Mouse (Mus musculus) liver, postnatal 0 days (tissue): Measurements from ENCODE around the gene Tmem50b.

ENCODE experiments used
- CTCF ChIP-seq: sonication (generic); IDR thresholded peaks from 2 replicates; pipeline ENCODE4 v1.5.1; 2016; ENCODE audit warnings: antibody characterized with exemption, low read depth
- EP300 ChIP-seq: IDR thresholded peaks from 2 replicates; pipeline ENCODE4 v1.6.1; 2016; ENCODE audit warnings: antibody characterized with exemption, low read depth, mild to moderate bottlenecking

- TF ChIP-seq CTCF (0 out of 2 replicates have a peak, but pooled peaks have one; percentile 2), EP300 (no peak; the same call in 1 of the 2 replicates)
Observed at GRCm38 (mm10) chr16:91561541-91562457, 35.8 kb downstream of the Tmem50b start.
